Mouse (Mus musculus) ES-E14 (cell line): Measurements from ENCODE around the gene Hdac11. TPM values are rescaled to one million over a fixed set of nuclear protein-coding genes. Genes with fewer than 3 reads are reported as not detected.

Experiments used
- DNase-seq: peaks from one replicate; pipeline ENCODE4 v3.0.0-alpha.2; 2013; ENCODE audit warnings: low read depth, low spot score
- H3K27ac ChIP-seq: 2 replicates; pipeline ENCODE4 v1.5.1; 2012; ENCODE audit warnings: low read depth, mild to moderate bottlenecking, low read length, moderate library complexity, mixed read lengths; ENCODE audit not compliant: poor library complexity, insufficient read depth, severe bottlenecking
- H3K36me3 ChIP-seq: 2 replicates; pipeline ENCODE4 v1.6.1; 2012; ENCODE audit warnings: mild to moderate bottlenecking, low read length, moderate library complexity, mixed read lengths; ENCODE audit not compliant: control insufficient read depth, poor library complexity, insufficient read depth, severe bottlenecking
- H3K4me1 ChIP-seq, 2 experiments: fragments of 150-350 bp in 1 of 2; sonication (generic) in 1 of 2; 2 replicates each; pipeline ENCODE4 v1.6.1; 2012; ENCODE audit warnings: low read length in 2 of 2, mild to moderate bottlenecking in 1 of 2, mixed read lengths in 1 of 2; ENCODE audit not compliant: control insufficient read depth in 2 of 2, insufficient read depth in 2 of 2, poor library complexity in 1 of 2
- H3K4me3 ChIP-seq, 2 experiments: fragments of 150-350 bp in 1 of 2; sonication (generic) in 1 of 2; 2 replicates each; pipeline ENCODE4 v1.5.1; 2012; ENCODE audit warnings: low read length in 2 of 2, low read depth in 1 of 2, mild to moderate bottlenecking in 1 of 2, mixed read lengths in 1 of 2; ENCODE audit not compliant: insufficient read depth in 1 of 2, poor library complexity in 1 of 2, severe bottlenecking in 1 of 2
- H3K9ac ChIP-seq: 2 replicates; pipeline ENCODE4 v1.6.1; 2012; ENCODE audit warnings: low read depth, mild to moderate bottlenecking, low read length, mixed read lengths; ENCODE audit not compliant: poor library complexity, insufficient read depth, severe bottlenecking
- H3K9me3 ChIP-seq: fragments of 150-350 bp; sonication (generic); 2 replicates; pipeline ENCODE4 v1.6.1; 2012; ENCODE audit warnings: low read depth, mild to moderate bottlenecking, low read length; ENCODE audit not compliant: control insufficient read depth, insufficient read depth
- CHD2 ChIP-seq: IDR thresholded peaks from 2 replicates; pipeline ENCODE4 v1.6.1; 2014; ENCODE audit warnings: mild to moderate bottlenecking, low read depth, low read length, inconsistent platforms
- HCFC1 ChIP-seq: IDR thresholded peaks from 2 replicates; pipeline ENCODE4 v1.6.1; 2012; ENCODE audit warnings: low read length, inconsistent platforms, borderline replicate concordance; ENCODE audit not compliant: insufficient read depth
- MAFK ChIP-seq: IDR thresholded peaks from 2 replicates; pipeline ENCODE4 v1.6.1; 2014; ENCODE audit warnings: mild to moderate bottlenecking, low read depth, low read length, inconsistent platforms; ENCODE audit not compliant: insufficient read depth
- ZC3H11A ChIP-seq: IDR thresholded peaks from 2 replicates; pipeline ENCODE4 v1.6.1; 2012; ENCODE audit warnings: low read depth, mild to moderate bottlenecking, inconsistent platforms, low read length, borderline replicate concordance
- ZNF384 ChIP-seq: IDR thresholded peaks from 2 replicates; pipeline ENCODE4 v1.6.1; 2012; ENCODE audit warnings: low read depth, low read length, inconsistent platforms
- in situ Hi-C, 2 experiments: fragments of 600-800 bp; cut with MboI; formaldehyde crosslinking; loops; one replicate each; pipeline ENCODE4 v1.15.1; 2025; ENCODE audit warnings: low sequenced_read_pairs in 2 of 2, inconsistent platforms in 1 of 2; ENCODE audit not compliant: unreplicated experiment in 2 of 2
- total RNA-seq: library from RNA; depleted of rRNA; stranded (reverse); fragments of 300-350 nt; gene quantifications from 2 replicates; pipeline ENCODE4 v1.2.3, GENCODE M21; 2012

The Hdac11 gene
- total RNA-seq, 1 experiment: 2.6 TPM

- Histone ChIP-seq H3K27ac (no peak overlapping the region), H3K9me3 (no peaks in the 10 kb centered on the region), H3K4me1 (peaks cover 2% of the 10 kb centered on the region in 2 experiments; a peak in 1 of 4 replicates), H3K4me3 (no peak overlapping the region), H3K36me3 (no peaks in the 10 kb centered on the region), H3K9ac (no peak overlapping the region)
- TF ChIP-seq ZC3H11A: no peak
- TF ChIP-seq HCFC1: no peak
- in situ Hi-C loops: loop anchor here in 1 of 2 experiments (25.0 kb wide), 1 partner anchor 109 kb away; no protein-coding TSS in a partner anchor
- no peak for DNase-seq
These were observed 3.4 kb upstream of the Hdac11 start for GRCm38 (mm10) chr6:91152892-91153548.

- H3K27ac ChIP-seq: no peak overlapping the region
- H3K4me3 ChIP-seq: no peak overlapping the region
- peak; percentile 72 for DNase-seq
- H3K4me1 ChIP-seq: peaks cover 2% of the 10 kb centered on the region in 2 experiments; a peak in 1 of 4 replicates
- TF ChIP-seq CHD2 (no peak), ZC3H11A (no peak), MAFK (no peak), HCFC1 (no peak), ZNF384 (no peak)
- H3K36me3 ChIP-seq: no peaks in the 10 kb centered on the region
- H3K9me3 ChIP-seq: no peaks in the 10 kb centered on the region
- H3K9ac ChIP-seq: no peak overlapping the region
- in situ Hi-C loops: loop anchor here in 1 of 2 experiments (25.0 kb wide), 1 partner anchor 109 kb away; no protein-coding TSS in a partner anchor
These were observed 2.9 kb upstream of the Hdac11 start for GRCm38 (mm10) chr6:91153549-91154064.

GRCm38 (mm10) chr6:91154685-91155084 is 1.8 kb upstream of the Hdac11 start:
- no peak overlapping the region for H3K27ac ChIP-seq
- no peak overlapping the region for H3K4me3 ChIP-seq
- in situ Hi-C loops: loop anchor here in 1 of 2 experiments (25.0 kb wide), 1 partner anchor 108 kb away; no protein-coding TSS in a partner anchor
- no peak overlapping the region for H3K9ac ChIP-seq
- H3K4me1 ChIP-seq: peaks cover 2% of the 10 kb centered on the region in 2 experiments; a peak in 1 of 4 replicates
- DNase-seq: no peak
- H3K9me3 ChIP-seq: no peaks in the 10 kb centered on the region
- no peaks in the 10 kb centered on the region for H3K36me3 ChIP-seq
- TF ChIP-seq ZC3H11A (no peak), ZNF384 (no peak), MAFK (no peak), HCFC1 (no peak), CHD2 (no peak)

- Histone ChIP-seq H3K4me1 (peaks cover 2% of the 10 kb centered on the region in 2 experiments; a peak in 1 of 4 replicates), H3K27ac (no peak overlapping the region)
These were observed 1.2 kb upstream of the Hdac11 start for GRCm38 (mm10) chr6:91155286-91155685.

More at GRCm38 (mm10) chr6:91155286-91155685, 1.2 kb upstream of the Hdac11 start:
- H3K9me3 ChIP-seq: no peaks in the 10 kb centered on the region
- TF ChIP-seq ZC3H11A (no peak), ZNF384 (no peak), CHD2 (no peak), MAFK (no peak), HCFC1 (no peak)
- in situ Hi-C loops: loop anchor here in 1 of 2 experiments (25.0 kb wide), 1 partner anchor 107 kb away; no protein-coding TSS in a partner anchor
- no peak overlapping the region for H3K9ac ChIP-seq
- no peaks in the 10 kb centered on the region for H3K36me3 ChIP-seq
- no peak for DNase-seq
- H3K4me3 ChIP-seq: no peak overlapping the region
